In the genomic region with DNA sequence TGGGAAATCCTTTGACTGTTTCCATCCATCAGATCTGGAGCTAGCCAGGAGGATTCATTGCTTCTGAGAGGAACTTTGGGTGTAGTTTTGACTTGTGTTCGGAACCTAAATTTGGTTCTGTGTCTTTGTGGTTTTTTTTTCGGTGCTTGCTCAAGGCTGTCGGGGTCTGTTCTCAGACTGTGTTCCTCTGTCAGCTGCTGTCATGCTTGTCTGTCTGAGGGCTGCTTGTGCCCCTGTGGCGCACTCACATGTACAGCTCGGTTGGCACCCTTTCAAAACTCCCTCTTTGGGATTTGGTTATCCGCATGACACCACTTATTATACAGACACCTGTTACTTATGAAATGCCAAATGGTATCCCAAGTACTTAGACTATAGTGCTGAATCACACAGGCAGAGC, we compare ENCODE assay signal across 11 mouse cellular contexts. TPM values are rescaled to one million over a fixed set of nuclear protein-coding genes. Genes with fewer than 3 reads are reported as not detected.
A peak's percentile ranks its signal among the peaks of the same experiment; 100 is the strongest.
DNase-seq lines count a peak whose midpoint lies in the region; ATAC-seq lines count a peak whose summit lies in the region.
"Had no signal": no experiment of that assay in that cellular context is flagged by ENCODE, and none has a peak within 500 bp of the region (broad histone marks: within the 10 kb centered on the region; RNA-seq: fewer than 3 reads in every experiment).

No protein-coding gene starts in this region.

- H3K9ac ChIP-seq in liver, embryonic 11.5 days (ENCODE audit: low read depth, low read length), result no peak overlapping the region
- no peak overlapping the region for H3K9ac ChIP-seq in forebrain, embryonic 12.5 days
- peak overlapping the region; percentile 95; the same call in 1 of the 2 replicates for H3K9ac ChIP-seq in limb, embryonic 13.5 days
- H3K9ac ChIP-seq in stomach, embryonic 14.5 days (replicated peaks; ENCODE audit: low read depth, low read length), result no peak overlapping the region

- H3K9me3 ChIP-seq in liver, embryonic 11.5 days (ENCODE audit: control insufficient read depth, low read length), result no peaks in the 10 kb centered on the region
- H3K9me3 ChIP-seq in forebrain, embryonic 12.5 days, result no peaks in the 10 kb centered on the region
- H3K9me3 ChIP-seq in limb, embryonic 13.5 days, result no peaks in the 10 kb centered on the region
- no peaks in the 10 kb centered on the region for H3K9me3 ChIP-seq in stomach, embryonic 14.5 days (ENCODE audit: control insufficient read depth, low read depth, low read length)

- no peak for ATAC-seq in liver, embryonic 11.5 days (replicated peaks; ENCODE audit: low FRiP score)
- no peak for ATAC-seq in forebrain, embryonic 12.5 days (ENCODE audit: low FRiP score)
- no peak for ATAC-seq in limb, embryonic 13.5 days (ENCODE audit: low FRiP score, low read depth)
- no peak for ATAC-seq in stomach, embryonic 14.5 days (ENCODE audit: insufficient number of reproducible peaks, insufficient read depth, low FRiP score, low read depth)
- ATAC-seq in inflammation-experienced regulatory T-cells, adult 6 months, result no peak
- ATAC-seq: Patski had no signal

- H3K4me2 ChIP-seq in liver, embryonic 11.5 days, result peak overlapping the region; percentile 69
- H3K4me2 ChIP-seq in forebrain, embryonic 12.5 days, result peak overlapping the region; percentile 89
- H3K4me2 ChIP-seq in limb, embryonic 13.5 days (replicated peaks), result peak overlapping the region; percentile 94
- peak overlapping the region; percentile 93 for H3K4me2 ChIP-seq in stomach, embryonic 14.5 days (replicated peaks; ENCODE audit: low read depth, low read length)

- WGBS in liver, embryonic 11.5 days, result 80% methylated on average over 6 of the region's 6 CpGs
- WGBS in forebrain, embryonic 12.5 days, result 91% methylated on average over 6 of the region's 6 CpGs
- WGBS in limb, embryonic 13.5 days, result 90% methylated on average over 6 of the region's 6 CpGs
- 88% methylated on average over 6 of the region's 6 CpGs for WGBS in stomach, embryonic 14.5 days

- H3K27me3 ChIP-seq in liver, embryonic 11.5 days (replicated peaks; ENCODE audit: control insufficient read depth, insufficient read depth, low read length), result no peaks in the 10 kb centered on the region
- H3K27me3 ChIP-seq in forebrain, embryonic 12.5 days, result no peaks in the 10 kb centered on the region
- H3K27me3 ChIP-seq in limb, embryonic 13.5 days, result no peaks in the 10 kb centered on the region
- H3K27me3 ChIP-seq in stomach, embryonic 14.5 days (ENCODE audit: control insufficient read depth, insufficient read depth, low read length), result no peaks in the 10 kb centered on the region
- H3K27me3 ChIP-seq: Patski had no signal

- H3K4me1 ChIP-seq in liver, embryonic 11.5 days (replicated peaks; ENCODE audit: control insufficient read depth, insufficient read depth, low read length), result no peaks in the 10 kb centered on the region; the same call in 1 of the 2 replicates
- H3K4me1 ChIP-seq in forebrain, embryonic 12.5 days, result peaks cover 15% of the 10 kb centered on the region
- H3K4me1 ChIP-seq in limb, embryonic 13.5 days, result peaks cover 18% of the 10 kb centered on the region
- peaks cover 12% of the 10 kb centered on the region; the same call in 1 of the 2 replicates for H3K4me1 ChIP-seq in stomach, embryonic 14.5 days (ENCODE audit: control insufficient read depth, insufficient read depth, low read length)

- peaks cover 5% of the 10 kb centered on the region; the same call in 1 of the 2 replicates for H3K36me3 ChIP-seq in liver, embryonic 11.5 days (ENCODE audit: control insufficient read depth, insufficient read depth, low read length)
- peaks cover 31% of the 10 kb centered on the region for H3K36me3 ChIP-seq in forebrain, embryonic 12.5 days (replicated peaks)
- H3K36me3 ChIP-seq in limb, embryonic 13.5 days, result peaks cover 33% of the 10 kb centered on the region
- H3K36me3 ChIP-seq in stomach, embryonic 14.5 days (ENCODE audit: control insufficient read depth, insufficient read depth, low read length), result peaks cover 17% of the 10 kb centered on the region

- DNase-seq in liver, embryonic 11.5 days (ENCODE audit: low spot score), result no peak
- DNase-seq in liver, result no peak
- no peak for DNase-seq in ovary, postnatal 36 days (ENCODE audit: low spot score)
- DNase-seq in T-cell, adult 2 months (ENCODE audit: low spot score), result no peak
- DNase-seq: cerebellum, adult 8-10 months; kidney, adult 9 months had no signal

- H3K4me3 ChIP-seq in liver, embryonic 11.5 days (ENCODE audit: low read depth, low read length), result peak overlapping the region; percentile 94; the same call in 1 of the 2 replicates
- H3K4me3 ChIP-seq in forebrain, embryonic 12.5 days (replicated peaks), result peak overlapping the region; percentile 89
- peak overlapping the region; percentile 94 for H3K4me3 ChIP-seq in limb, embryonic 13.5 days
- H3K4me3 ChIP-seq in stomach, embryonic 14.5 days (ENCODE audit: low read depth, low read length), result no peak overlapping the region

- no peak overlapping the region for H3K27ac ChIP-seq in liver, embryonic 11.5 days (ENCODE audit: low read depth, low read length)
- no peak overlapping the region for H3K27ac ChIP-seq in forebrain, embryonic 12.5 days
- H3K27ac ChIP-seq in limb, embryonic 13.5 days, result no peak overlapping the region
- H3K27ac ChIP-seq in stomach, embryonic 14.5 days (ENCODE audit: low read length), result no peak overlapping the region

RNA-seq across cellular contexts. Expression of gene Med28, which starts 1.6 kb away (rescaled TPM):
- polyA plus RNA-seq in liver, embryonic 11.5 days (2014; fragmentation: Nextera tagmentation; extraction: Ambion mirVana), result 184 and 198 TPM in 2 replicates
- polyA plus RNA-seq in forebrain, embryonic 12.5 days (2016; fragmentation: Nextera tagmentation; extraction: Ambion mirVana), result 285 and 297 TPM in 2 replicates
- polyA plus RNA-seq in limb, embryonic 13.5 days (2015; fragmentation: Nextera tagmentation; extraction: Ambion mirVana), result 256 and 263 TPM in 2 replicates
- 218 and 247 TPM in 2 replicates for polyA plus RNA-seq in stomach, embryonic 14.5 days (2014; fragmentation: Nextera tagmentation; extraction: Ambion mirVana)
- polyA plus RNA-seq in inflammation-experienced regulatory T-cells, adult 6 months (2017; shearing (Covaris generic)), result 100 to 1,000 TPM; 205 to 261 (median 240) TPM

RNA-seq across cellular contexts. Expression of gene Lap3, which starts 28.4 kb away (rescaled TPM):
- polyA plus RNA-seq in liver, embryonic 11.5 days (2014; fragmentation: Nextera tagmentation; extraction: Ambion mirVana), result 112 and 115 TPM in 2 replicates
- 67.2 and 67.7 TPM in 2 replicates for polyA plus RNA-seq in forebrain, embryonic 12.5 days (2016; fragmentation: Nextera tagmentation; extraction: Ambion mirVana)
- polyA plus RNA-seq in limb, embryonic 13.5 days (2015; fragmentation: Nextera tagmentation; extraction: Ambion mirVana), result 78.2 and 78.8 TPM in 2 replicates
- 75.2 and 86.0 TPM in 2 replicates for polyA plus RNA-seq in stomach, embryonic 14.5 days (2014; fragmentation: Nextera tagmentation; extraction: Ambion mirVana)
- polyA plus RNA-seq in inflammation-experienced regulatory T-cells, adult 6 months (2017; shearing (Covaris generic)), result 10 to 100 TPM; 20.4 to 26.9 (median 24.0) TPM
